Mouse (Mus musculus) spleen, adult 2 months (tissue): Measurements from ENCODE around the gene Gpalpp1. TPM values are rescaled to one million over a fixed set of nuclear protein-coding genes. Genes with fewer than 3 reads are reported as not detected.
A peak's percentile ranks its signal among the peaks of the same experiment; 100 is the strongest.

Experiments
- DNase-seq, 2 experiments: peaks; one replicate each; pipeline versions ENCODE4 v3.0.0 to v3.0.0-alpha.2; 2012 to 2021; ENCODE audit warnings: low spot score in 2 of 2, low read depth in 1 of 2
- H3K27ac ChIP-seq: fragments of 200-500 bp; 2 replicates; pipeline ENCODE4 v1.5.1; 2012; ENCODE audit warnings: low read length, inconsistent platforms; ENCODE audit not compliant: insufficient read depth
- H3K27me3 ChIP-seq: fragments of 200-500 bp; 2 replicates; pipeline ENCODE4 v1.6.1; 2012; ENCODE audit warnings: mild to moderate bottlenecking, moderate library complexity, low read length, inconsistent platforms; ENCODE audit not compliant: control insufficient read depth, insufficient read depth
- H3K36me3 ChIP-seq: fragments of 200-500 bp; 2 replicates; pipeline ENCODE4 v1.6.1; 2012; ENCODE audit warnings: mild to moderate bottlenecking, low read length, inconsistent platforms; ENCODE audit not compliant: control insufficient read depth, insufficient read depth
- H3K4me1 ChIP-seq: fragments of 200-500 bp; 2 replicates; pipeline ENCODE4 v1.6.1; 2011; ENCODE audit warnings: inconsistent platforms; ENCODE audit not compliant: control insufficient read depth, insufficient read depth, insufficient read length
- H3K4me3 ChIP-seq: fragments of 200-500 bp; 2 replicates; pipeline ENCODE4 v1.5.1; 2011; ENCODE audit warnings: mild to moderate bottlenecking, inconsistent platforms; ENCODE audit not compliant: insufficient read depth, insufficient read length; ENCODE audit errors: extremely low read depth
- CTCF ChIP-seq: fragments of 200-500 bp; IDR thresholded peaks from 2 replicates; pipeline ENCODE4 v1.5.1; 2011; ENCODE audit warnings: mild to moderate bottlenecking, inconsistent platforms; ENCODE audit not compliant: insufficient read depth, insufficient read length, insufficient replicate concordance; ENCODE audit errors: extremely low read depth
- POLR2A ChIP-seq: fragments of 200-500 bp; IDR thresholded peaks from 2 replicates; pipeline ENCODE4 v1.6.1; 2011; ENCODE audit warnings: low read depth, low read length, inconsistent platforms
- WGBS: fragments of 180-500 bp; shearing (Covaris S2); methylation state at CpG from one replicate; pipeline ENCODE4 v1.1.7; 2018; 5-methylcytosine and 5-hydroxymethylcytosine counted together
- polyA plus RNA-seq: library from polyadenylated mRNA; depleted of rRNA; stranded (reverse); fragments of >200 nt; gene quantifications from 2 replicates; pipeline ENCODE4 v1.2.3, GENCODE M21; 2012

The Gpalpp1 gene
- polyA plus RNA-seq, 1 experiment: 2.7 TPM

DNA sequence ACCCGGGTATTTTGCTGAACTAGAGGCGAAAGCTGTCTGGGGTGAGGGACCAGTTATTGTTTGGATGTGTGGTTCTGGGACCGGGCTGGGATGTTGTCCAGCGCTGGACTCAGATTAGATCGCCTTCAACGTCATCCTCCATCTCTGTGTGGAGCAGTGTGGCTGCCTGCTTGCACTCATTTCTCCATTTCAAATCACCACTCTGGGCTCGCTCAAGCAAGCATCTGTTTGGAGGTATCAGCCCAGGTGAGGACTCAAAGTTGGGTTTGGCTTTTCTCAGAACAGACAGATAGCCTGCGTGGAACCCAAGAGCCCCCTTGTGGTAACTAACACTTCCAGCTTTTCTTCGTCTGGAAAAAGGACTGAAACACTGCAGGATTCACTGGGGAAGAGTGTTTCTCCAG is 33.5 kb downstream of the Gpalpp1 start:
- H3K36me3 ChIP-seq: no peaks in the 10 kb centered on the region
- no peaks in the 10 kb centered on the region for H3K27me3 ChIP-seq
- H3K4me1 ChIP-seq: no peaks in the 10 kb centered on the region
- WGBS: 54% methylated on average over 9 of the region's 9 CpGs
- no peak overlapping the region for H3K27ac ChIP-seq
- DNase-seq: no peak
- TF ChIP-seq POLR2A (no peak), CTCF (peak; percentile 34; the same call in 1 of the 2 replicates)
- no peak overlapping the region for H3K4me3 ChIP-seq

DNA sequence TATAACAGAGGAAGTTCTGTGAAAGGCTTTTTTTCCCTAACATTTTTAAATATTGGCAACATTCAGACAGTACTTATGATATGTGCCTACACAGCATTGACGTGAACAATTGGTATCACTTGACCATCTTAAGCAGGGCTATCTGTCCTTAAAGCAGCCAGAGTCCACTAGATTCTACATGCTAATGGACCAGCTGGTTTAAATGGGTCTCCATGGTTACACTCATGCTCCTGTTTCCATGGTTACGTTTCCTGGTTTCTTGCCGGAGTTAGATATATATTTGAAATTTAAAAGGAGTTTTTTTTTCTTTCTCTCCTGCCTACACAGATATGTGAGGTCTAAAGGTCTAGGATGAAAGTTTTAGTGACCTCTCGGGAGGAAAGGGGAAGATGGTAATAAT is 34.0 kb downstream of the Gpalpp1 start:
- no peak for TF ChIP-seq POLR2A
- no peak for TF ChIP-seq CTCF
- WGBS: 67% methylated on average over 4 of the region's 4 CpGs

DNA sequence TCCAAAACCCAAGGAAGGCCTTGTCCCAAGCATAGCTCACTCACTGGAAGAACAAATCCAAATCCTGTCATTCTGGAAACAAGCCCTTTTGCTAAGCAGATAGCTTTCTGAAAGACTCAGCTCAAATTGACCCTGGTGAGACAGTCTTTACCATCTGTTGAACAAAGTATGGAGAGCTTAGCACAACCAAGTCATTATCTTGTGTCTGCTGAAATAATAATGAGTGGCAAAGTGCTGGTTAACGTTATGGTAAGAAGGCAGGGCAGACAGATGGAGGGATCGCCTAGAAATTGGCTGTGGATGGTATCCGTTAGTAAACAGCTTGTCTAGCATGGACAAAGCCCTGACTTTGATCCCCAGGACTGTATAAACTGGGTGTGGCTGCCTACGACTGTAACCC is 34.8 kb downstream of the Gpalpp1 start:
- Histone ChIP-seq H3K36me3 (no peaks in the 10 kb centered on the region), H3K27me3 (no peaks in the 10 kb centered on the region), H3K4me1 (no peaks in the 10 kb centered on the region), H3K27ac (no peak overlapping the region), H3K4me3 (no peak overlapping the region)
- DNase-seq: no peak
- TF ChIP-seq CTCF: no peak
- TF ChIP-seq POLR2A: no peak
- WGBS: 82% methylated on average over 4 of the region's 4 CpGs

More for the DNA sequence above, 34.0 kb downstream of the Gpalpp1 start:
- DNase-seq: no peak
- H3K27me3 ChIP-seq: no peaks in the 10 kb centered on the region
- no peak overlapping the region for H3K4me3 ChIP-seq
- no peaks in the 10 kb centered on the region for H3K4me1 ChIP-seq
- no peak overlapping the region for H3K27ac ChIP-seq
- H3K36me3 ChIP-seq: no peaks in the 10 kb centered on the region

DNA sequence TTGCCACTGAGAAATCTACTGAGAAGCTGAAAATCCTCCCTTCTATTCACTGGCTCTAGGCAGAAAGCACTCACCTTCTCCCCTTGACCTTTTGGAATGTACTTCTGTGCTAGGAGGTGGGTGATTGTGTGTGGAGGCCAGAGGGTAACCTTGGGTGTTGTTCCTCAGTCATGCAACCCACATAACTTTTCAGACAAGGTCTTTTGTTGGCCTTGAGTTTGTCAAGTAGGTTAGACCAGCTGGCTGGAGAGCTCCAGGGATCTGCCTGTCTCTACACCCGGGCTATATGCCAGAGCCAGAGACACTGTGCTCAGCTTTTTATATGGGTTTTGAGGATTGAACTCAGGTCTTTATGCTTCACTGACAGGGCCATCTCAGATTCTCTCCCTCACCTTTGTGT is 36.4 kb downstream of the Gpalpp1 start:
- Histone ChIP-seq H3K36me3 (no peaks in the 10 kb centered on the region), H3K4me1 (no peaks in the 10 kb centered on the region), H3K4me3 (no peak overlapping the region), H3K27me3 (no peaks in the 10 kb centered on the region), H3K27ac (no peak overlapping the region)
- DNase-seq: no peak
- TF ChIP-seq CTCF (no peak), POLR2A (no peak)
- 77% methylated on average over 1 of the region's 1 CpGs for WGBS

DNA sequence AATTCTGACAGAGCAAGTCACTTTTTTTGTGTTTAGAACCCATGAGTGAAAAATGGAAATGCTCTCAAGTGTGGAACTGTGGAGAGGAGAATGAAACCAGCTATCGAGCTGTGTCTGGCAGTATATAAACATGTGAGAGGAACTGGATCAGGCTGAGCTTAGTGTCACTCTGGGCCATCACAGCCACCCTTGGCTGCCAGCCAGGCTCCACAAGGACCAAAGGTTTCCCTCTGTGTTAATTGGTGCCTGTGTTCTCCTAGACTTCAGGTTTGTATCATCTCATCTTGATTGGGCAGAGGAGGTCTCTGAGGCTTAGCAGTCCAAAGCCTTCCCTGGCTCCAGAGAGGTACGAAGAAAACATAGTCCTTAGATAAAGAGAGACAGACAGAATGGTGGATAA is 37.9 kb downstream of the Gpalpp1 start:
- no peak for DNase-seq
- Histone ChIP-seq H3K36me3 (no peaks in the 10 kb centered on the region), H3K4me3 (no peak overlapping the region), H3K27ac (no peak overlapping the region), H3K27me3 (no peaks in the 10 kb centered on the region), H3K4me1 (no peaks in the 10 kb centered on the region)
- TF ChIP-seq POLR2A: no peak
- no peak for TF ChIP-seq CTCF
- 76% methylated on average over 2 of the region's 2 CpGs for WGBS

DNA sequence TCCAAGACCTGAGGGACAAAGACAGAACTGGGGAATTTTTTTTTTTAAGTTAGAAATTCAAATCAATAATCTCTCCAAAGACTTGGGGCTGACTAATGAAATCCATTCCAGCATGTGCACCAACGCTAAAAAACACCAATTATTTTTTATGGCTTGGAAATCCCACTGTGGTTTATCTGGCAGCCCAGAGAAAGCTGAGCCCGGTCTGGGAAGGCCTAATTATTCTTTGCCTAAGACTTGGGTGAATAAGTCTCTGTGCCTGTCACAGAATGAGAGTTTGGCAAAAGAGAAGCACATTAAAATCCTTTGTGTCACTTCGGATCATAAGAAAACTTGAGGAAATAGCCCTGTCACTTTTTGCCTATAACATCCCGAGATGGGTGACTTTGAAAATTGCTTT is 41.3 kb downstream of the Gpalpp1 start:
- Histone ChIP-seq H3K4me1 (no peaks in the 10 kb centered on the region), H3K27me3 (no peaks in the 10 kb centered on the region), H3K36me3 (no peaks in the 10 kb centered on the region), H3K4me3 (no peak overlapping the region), H3K27ac (no peak overlapping the region)
- TF ChIP-seq POLR2A: no peak
- no peak for TF ChIP-seq CTCF
- DNase-seq: no peak
- WGBS: 85% methylated on average over 4 of the region's 4 CpGs

DNA sequence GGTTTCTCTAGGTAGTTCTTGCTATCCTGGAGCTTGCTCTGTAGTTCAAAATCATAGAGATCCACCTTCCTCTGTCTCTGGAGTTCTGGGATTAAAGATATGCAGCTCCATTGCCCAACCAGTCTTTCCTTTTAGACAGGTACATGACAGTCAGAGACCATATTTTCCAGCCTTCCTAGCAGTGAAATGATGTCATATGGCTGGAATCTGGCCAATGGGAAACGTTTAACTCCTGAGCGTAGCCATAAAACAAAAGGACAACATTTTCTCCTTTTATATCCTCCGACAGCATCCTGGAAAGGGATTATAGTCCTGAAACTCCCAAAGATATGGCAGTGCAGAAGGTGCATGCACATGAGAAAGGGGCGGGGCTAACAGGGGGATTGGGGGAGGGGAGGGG is 42.3 kb downstream of the Gpalpp1 start:
- Histone ChIP-seq H3K27ac (no peak overlapping the region), H3K27me3 (no peaks in the 10 kb centered on the region), H3K4me3 (no peak overlapping the region), H3K36me3 (no peaks in the 10 kb centered on the region), H3K4me1 (no peaks in the 10 kb centered on the region)
- DNase-seq: no peak
- TF ChIP-seq POLR2A: no peak
- 77% methylated on average over 4 of the region's 4 CpGs for WGBS
